Mouse (Mus musculus): ENCODE measurements around the gene D930048N14Rik.
"Not testable (repeated sequence)": the region's sequence is repeated elsewhere in the genome, so short reads cannot be mapped to it uniquely, and the experiment has no call there.

Gene D930048N14Rik

DNA sequence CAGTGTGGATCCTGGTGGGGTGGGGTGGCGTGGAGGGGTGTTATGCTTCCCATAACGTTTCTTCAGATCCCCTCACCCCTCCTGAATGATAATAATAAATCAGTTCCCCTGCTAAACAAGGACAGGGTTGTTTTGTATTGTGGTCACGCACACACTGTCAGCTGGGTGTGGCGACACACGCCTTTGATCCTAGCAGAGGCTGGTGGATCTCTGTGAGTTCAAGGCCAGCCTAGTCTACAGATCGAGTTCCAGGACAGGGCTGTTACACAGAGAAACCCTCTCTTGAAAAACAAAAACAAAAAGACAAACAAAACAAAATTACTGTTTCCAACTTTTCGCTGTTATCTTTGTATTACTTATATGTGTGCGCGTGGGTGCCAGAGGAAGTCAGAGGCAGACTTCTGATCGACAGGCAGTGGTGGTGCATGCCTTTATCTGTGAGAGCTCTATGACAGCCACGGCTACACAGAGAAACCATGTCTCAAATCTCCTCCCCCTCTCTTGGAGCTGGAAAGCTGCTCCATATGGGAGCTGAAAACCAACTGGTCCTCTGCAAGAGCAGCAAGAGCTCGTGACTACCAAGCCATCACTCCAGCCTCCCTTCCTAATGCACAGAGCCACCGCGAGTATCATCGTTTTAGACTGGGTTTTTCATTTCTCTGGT lies 21.0 kb upstream of the D930048N14Rik start:
- DNase-seq, result no peak

DNA sequence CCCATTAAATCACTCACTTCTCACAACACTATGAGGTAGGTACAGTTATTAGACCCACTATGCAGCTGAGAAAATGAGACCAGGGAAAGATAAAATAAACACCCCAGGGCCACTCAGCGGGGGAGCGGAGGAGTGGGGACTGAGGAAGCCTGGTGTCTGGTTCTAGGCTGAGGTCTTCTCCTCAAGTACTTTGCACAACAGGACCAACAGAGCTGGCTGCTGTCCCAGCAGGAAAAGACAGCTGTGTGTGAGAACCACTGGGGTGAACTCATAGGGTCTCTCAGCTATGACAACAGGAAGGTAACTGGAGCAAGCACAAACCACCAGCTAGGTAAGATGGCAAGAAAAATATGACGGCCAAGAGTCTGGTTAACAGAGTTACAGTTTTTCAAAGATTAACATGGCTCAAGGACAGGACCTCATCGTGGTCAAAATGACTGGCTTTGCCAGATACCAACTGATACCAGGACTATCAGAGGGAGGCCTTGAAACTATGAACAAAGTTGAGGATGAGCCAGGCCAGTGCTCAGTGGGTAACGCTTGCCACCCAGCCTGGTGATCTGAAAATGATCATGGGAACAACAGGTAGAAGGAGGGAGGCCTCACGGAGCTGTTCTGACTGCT lies 18.5 kb upstream of the D930048N14Rik start:
- DNase-seq, result no peak

DNA sequence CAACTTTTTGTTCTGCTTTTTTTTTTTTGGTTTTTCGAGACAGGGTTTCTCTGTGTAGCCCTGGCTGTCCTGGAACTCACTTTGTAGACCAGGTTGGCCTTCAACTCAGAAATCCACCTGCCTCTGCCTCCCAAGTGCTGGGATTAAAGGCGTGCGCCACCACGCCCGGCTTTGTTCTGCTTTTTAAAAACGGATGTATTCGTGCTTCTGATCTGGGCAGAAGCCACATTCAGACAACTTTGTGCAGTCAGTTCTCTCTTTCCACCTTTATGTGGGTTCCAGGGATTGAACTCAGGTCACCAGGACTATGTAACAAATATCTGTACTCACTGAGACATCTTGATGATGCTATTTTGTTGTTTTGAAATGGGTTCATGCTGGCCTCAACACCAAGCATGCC lies 17.6 kb upstream of the D930048N14Rik start:
- DNase-seq, result not testable (repeated sequence)

DNA sequence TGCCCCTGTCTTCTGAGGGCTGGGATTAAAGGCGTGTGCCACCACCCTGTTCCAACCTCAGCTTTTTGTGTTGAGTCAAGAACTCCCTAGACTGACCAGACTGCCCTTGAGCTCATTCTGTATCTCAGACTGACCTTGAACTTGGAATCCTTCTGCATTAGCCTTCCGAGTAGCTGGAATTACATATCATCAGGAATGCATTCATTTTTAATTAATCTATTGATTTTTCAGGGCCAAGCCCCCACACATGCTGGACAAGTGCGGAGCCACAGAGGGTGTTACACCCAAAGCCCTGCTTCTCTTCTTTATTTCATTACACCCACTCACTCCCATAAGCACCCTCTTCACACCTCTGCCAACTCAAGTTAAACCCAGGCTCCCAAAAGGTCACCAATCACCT lies 17.0 kb upstream of the D930048N14Rik start:
- no peak for DNase-seq

DNA sequence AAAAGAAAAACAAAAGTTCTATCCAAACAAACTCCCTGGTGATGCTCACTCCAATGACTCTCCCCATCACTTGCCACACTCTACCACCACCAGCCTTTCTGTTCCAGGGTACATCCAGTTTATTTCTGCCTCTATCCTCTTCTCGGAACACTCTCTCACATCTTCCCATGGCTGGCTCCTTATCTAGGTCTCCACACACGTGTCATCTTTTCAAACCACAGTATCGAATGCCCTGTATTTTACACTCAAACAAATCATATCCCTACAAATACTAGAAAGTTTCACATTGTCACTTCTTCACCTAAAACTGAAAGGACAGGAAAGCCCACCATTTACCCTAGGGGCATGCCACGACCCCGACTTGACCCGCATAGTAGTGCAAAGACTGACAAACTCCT lies 15.6 kb upstream of the D930048N14Rik start:
- DNase-seq, result no peak

DNA sequence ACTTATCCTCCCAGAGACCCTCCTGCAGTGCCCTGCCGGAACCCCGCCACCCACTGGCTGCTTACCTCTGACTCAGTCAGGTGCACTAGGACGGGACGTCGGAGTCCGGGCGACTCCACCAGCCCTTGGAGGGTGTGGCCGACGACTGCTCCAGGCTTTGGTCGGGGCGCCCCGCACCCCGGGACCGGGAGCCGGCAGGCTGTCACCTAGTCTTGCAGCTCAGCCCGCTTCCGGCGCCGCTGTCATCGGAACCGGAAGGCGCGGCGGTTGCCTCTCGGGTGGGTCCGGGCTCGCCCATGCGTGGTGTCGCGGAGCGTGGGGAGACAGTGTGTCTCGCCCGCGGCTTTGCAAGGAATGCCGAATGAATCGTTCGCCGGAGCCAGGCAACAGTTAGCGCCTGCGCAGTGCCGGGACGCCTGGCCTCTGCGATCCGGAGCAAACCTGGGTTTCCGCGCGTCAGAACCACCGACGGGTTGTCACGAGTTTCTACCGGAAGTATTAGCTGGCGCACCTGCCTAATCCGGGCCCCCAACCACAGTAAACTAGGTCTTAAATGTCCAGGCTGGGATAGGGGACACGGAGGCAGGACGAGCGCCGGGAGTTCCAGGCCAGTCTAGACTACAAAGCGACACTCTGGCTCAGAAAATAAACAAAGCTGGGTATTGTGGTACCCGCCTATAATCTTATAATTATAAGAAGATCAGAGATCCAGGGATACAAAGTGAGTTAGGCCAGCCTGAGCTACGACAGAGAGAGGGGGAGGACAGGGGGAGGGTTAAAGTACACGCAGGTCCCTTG lies 15.0 kb upstream of the D930048N14Rik start, which contains the start of gene Rmnd5b:
Gene Rmnd5b, minus strand, starts transcription at position 372 of the 798 bp plus-strand sequence.
- DNase-seq, result peak; percentile 89

DNA sequence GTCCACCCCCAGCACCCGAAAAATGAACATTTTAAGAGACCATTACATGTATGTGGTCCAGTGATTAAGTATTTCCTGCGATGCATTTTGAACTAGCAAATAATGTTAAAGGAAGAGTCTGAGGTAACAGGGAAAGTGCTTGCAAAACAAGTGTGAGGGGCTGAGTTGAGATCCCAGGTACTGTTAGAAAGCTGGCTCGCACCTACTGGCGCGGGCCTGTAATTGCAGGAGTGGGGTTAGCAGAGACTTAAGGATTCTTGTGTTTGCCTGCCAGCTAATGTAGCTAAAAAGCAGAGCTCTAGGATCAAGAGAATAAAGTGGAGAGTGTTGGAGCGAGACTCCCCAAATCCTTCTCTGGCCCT lies 14.4 kb upstream of the D930048N14Rik start:
- DNase-seq, result peak; percentile 85

DNA sequence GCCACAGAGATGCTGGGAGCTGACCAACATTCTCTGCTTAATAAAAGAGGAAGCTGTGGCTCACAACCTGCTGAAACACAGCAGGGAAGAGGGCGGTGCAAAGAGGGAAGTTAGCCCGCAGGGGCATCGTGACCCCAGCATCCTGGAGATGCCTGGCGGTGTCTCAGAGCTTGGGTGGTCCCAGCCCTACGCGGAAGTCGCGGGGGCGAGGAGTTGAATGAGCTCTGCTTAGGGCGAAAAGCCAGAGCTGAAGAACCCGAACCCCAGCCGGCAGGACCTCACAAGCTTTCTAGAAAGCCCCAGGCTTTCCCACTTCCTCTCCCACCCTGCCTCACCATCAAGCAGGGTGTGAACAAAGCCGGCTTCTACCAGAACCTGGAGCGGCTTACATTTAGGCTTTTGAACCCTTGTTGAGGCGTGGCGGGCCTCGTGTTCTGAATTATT lies 12.8 kb upstream of the D930048N14Rik start:
- peak; percentile 80 for DNase-seq

DNA sequence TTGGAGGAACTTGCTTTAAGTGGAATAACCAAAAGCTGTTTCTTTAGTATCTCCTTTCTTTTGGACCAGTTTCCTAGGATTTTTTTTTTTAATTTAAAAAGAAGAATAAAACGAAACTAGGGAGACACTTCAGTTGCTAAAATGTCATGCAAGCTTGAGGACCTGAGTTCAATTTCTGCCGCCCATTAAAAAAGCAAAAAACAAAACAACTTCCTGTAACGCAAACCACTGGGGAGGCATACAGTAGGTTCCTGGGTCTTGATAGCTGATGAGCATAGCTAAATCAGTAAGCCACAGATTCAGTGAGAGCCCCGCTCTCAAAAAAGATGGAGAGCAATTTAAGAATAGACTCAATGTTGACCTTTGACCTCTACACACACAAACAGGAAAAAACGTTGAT lies 12.3 kb upstream of the D930048N14Rik start:
- no peak for DNase-seq

DNA sequence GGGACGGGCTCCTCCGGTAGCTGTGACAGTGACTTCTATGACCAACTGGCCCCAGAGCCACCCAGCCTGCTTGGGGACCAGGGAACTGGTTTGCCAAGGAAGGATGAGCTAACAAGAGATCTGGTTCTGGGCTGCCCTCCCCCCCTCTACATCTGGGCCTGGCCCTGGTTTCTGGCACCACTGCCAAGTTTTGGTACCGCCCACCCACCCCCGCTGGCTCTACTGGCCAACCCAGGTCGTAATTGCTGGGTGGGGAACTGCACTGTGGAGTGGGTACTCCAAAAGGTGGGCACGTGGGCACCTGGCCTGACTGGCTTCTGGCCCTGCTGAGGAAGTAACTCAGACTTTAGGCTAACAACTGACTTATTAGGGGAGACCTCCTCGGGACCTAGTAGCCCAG lies 10.0 kb upstream of the D930048N14Rik start:
- DNase-seq, result no peak

DNA sequence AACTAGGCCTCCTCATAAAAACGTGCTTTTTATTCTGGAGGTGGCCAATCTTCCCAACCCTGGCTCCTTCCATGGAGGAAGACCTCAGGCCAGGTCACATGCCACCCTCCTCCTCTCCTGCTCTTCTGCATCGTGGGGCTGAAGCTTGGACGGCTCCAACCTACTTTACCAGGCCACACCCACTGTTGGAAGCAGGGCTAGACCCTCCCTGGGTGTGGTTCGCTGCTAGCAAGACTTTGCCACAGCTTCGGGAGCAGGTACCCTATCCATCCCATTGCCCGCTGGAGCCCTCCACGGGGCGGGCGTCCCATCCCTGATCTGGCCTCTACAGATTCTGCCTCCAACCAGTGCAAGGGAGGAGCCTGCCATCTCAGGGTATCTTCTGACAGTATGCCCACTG lies 7.6 kb upstream of the D930048N14Rik start:
- DNase-seq, result no peak

DNA sequence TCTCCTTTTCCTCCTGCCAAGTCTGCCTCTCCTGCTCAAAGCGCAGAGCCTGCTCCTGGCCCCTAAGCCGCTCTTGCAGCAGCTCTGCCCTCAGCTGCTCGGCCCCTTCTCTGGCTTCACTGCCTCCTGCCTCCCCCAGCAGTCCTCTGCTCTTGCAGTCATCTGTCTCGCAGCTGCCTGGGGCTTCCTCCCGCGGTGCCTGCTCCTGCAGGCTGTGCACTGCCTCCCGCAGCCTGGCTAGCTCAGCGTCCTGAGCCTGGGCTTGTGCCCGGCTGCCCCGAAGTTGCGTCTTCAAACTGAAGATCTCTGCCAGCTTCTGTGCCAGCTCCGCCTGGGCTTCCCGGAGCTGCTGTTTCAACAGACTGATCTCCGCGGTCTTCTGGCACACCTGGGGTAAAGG lies 7.0 kb upstream of the D930048N14Rik start:
- DNase-seq, result peak; percentile 81

DNA sequence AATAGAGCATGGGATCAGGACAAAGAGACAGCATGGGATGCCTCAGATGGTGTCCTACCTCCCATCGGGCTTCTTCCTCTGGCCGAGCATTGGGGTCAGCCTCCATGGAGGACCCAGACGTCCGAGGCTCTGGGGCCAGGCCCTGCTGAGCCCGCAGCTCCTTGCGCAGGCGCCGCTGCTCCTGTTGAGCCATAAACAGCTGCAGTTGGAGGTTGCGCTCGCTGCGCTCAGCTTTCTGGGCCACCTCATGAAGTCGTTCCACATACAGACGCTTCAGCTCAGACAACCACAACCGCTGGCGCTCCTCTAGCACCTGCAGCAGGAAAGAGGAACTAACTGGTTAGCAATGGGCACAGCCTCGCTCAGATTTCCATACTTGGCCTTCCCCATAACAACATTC lies 6.5 kb upstream of the D930048N14Rik start:
- DNase-seq, result peak; percentile 86

DNA sequence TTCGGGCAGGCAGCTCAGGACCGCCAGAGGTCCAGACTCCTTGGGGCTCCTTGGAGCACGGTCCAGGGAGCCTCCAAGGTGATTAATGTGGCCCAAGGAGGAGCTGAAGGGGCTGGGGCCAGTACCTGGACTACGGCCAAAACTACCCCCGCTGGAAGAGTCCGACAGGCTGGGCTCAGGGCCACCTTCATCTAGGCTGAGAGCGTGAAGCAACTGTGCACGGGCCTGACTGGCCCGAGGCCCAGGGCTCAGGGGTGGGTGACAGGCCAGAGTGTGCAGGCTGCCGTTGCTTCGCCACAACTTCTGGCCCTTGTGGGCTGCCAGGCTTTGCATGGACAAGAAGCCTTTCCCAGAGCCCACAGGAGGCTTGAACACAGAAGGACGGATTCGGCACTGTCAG lies 5.5 kb upstream of the D930048N14Rik start:
- DNase-seq, result no peak

DNA sequence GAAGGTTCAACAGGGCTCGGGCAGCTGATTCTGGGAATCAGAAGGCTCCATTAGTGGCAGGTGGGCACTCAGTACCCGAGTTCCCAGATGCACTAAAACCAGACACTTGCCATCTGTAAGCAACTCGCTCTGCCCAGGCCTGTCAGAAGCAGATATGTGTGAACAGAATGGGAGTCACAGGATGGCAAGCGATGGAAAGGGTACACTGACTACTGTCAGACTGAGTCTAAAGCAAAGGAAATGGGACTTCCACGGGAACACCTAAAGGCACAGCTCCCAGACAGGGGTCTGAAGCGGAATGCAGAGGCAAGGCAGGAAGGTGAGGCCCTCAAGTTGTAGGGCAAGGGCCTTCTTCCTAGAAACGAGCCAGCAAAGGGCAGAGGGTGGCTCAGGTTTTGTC lies 4.5 kb upstream of the D930048N14Rik start:
- no peak for DNase-seq

DNA sequence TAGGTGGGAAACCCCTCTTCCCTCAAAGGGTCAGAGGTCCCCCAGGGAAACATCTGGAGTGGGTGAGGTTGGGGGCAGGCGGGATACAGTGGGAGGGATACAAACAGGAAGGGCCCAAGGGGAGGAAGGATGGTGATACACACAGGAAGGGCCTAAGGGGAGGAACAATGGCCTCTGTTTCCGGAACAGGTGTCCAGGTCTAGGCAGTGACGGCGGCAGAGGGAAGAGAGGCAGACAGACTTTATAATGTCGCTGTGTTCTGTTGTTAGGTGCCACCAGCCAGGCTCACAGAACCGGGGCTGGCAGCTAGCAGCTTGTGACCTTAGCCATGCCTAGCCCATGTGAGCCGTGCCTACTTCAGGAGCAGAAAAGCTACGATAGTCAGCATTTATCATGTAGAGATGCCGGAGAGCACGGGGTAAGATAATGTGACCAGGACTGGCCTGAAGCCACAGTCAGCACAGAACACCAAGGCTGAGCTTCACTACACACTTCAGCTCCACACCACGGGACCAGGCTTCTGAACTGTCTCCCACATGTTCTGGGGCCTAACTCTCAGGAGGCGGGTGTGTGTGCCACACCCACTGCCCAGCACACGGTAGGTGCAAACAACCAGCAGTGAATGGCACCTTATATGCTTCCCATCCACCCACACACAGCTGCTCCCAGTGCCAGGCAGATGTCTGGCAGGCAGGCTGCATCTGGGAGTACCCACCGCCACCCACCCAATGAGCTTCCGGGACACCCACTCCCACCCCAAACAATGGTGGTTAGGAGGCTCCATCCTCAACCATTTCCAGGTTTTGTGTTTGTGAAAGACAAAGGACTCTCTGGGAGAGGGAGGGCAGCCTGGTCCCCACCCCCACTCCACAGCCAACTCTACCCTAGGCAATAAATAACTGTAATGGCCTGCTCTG lies 3.7 kb upstream of the D930048N14Rik start:
- DNase-seq, result peak; percentile 54

DNA sequence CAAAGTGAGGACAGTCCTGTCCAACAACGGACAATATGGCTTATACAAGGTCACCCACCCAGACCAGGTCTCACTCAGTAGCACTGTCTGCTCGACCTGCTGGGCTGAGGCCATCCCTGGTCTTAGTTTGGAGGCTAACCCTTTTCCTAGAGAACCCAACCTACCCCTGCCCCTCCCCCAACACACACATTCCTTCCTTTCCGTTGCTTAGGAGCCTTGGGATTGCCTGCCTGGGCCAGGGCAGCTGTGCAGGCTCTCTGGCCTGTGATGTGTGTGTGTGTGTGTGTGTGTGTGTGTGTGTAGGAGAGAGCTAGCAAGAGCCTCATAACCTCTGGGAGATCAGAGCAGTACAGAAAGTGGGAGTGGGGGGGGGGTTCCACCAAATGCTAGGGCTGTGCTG lies 2.2 kb upstream of the D930048N14Rik start:
- DNase-seq, result no peak

DNA sequence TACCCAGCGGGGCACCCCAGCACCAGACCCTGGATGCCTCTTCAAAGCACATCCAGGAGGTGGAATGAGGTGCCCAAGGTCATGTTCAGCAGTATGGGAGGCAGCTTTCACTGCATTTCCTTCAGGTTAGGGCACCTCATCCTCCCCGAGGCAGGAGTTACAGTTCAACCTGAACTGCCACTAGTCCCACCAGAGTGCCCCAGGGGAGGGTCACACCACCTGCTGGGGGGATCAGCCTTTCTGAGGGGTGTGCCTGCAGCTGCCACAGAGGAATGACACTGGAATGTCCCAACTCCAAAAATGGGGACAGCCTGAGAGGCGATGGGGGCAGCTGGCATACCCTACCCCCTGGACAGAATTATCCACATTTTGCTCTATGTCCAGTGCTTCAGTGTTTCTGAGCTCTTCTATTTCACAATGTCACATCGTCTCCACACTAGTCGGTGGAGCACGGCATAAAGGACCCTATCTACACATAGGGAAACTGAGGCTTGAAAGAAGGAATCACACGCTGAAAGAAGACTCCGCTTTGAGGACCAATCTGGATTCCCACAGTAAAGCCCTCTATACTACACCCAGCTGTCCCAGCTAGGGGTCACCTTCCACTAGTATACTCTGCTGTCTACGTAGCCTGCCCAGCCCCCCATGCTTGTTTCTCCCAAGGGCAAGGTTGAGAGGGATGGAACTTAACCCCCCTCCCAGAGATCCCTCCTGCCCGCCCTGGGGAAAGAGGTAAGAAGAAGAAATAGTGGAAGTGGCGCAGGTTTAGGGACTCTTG lies 1.5 kb upstream of the D930048N14Rik start:
- DNase-seq, result peak; percentile 38

DNA sequence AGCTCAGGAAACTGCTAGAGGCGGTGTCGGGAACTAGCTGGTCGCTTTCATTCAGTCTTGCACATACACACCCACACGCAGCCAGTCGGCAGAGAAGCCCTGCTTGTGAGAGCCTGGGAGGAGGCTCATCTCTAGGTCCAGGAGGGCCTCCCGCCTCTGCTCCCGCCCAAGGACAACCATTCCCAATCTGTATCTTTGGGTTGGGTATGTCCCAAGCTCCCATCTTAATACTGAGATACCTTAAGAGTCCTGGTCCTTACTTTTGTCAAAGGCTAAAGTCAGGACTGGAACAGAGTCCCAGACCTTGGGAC lies 910 bp upstream of the D930048N14Rik start:
- peak; percentile 61 for DNase-seq

DNA sequence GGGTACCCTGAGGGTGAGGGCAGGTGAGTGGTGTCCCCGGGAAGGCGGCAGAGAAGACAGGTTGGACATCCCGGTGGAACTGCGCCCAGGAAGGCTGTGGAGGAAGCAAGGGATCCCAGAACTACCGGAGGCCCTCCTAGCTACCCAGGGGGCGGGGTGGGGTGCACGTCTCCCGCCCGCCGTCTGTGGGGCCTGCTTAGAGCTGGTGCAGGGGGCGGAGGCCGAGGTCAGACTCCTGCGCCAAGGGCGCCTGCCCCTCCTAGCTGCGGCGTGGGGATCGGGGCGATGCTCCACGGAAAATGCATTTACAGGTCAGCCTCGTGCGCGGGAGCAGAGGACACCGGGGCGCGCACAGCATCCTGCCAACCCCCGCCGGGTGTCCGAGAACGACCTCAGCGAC lies 493 bp upstream of the D930048N14Rik start:
- DNase-seq, result peak; percentile 73

DNA sequence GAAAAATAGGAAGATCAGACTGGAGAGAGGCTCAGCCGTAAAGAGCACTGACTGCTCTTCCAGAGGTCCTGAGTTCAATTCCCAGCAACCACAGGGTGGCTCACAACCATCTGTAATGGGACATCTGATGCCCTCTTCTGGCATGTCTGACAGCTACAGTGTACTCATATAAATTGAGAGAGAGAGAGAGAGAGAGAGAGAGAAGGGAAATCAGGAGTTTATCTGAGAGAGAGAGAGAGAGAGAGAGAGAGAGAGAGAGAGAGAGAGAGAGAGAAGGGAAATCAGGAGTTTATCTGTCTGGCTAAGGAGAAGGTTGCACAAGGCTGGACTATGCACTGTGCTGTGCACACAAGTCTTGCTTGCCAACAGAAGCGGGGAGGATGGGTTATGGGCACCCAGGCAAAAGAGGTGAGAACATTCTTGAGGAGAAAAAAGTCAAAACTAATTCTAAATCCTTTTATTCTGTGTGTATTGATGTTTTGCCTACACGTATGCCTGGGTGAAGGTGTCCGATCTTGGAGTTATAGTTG lies 2.2 kb downstream of the D930048N14Rik start:
- no peak for DNase-seq

DNA sequence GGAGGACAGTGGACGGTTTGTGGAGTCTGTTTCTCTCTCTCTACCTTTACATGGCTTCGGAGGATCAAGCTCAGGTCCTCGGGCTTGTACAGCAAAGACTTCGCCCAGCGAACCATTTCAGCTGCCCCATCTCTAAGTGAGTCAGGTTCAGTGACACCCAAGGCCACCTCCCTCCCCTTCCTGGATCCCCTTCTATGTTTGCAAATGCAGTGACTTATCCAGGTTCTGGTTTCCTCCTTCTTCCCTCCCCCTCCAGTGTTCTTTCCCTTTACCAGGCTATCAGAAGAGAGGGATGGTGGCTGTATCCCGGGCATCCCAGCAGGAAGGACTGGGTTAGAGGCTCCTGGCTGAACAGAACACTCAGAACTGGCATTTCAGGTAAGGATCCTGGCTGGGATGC lies 3.0 kb downstream of the D930048N14Rik start:
- DNase-seq, result no peak
